Mouse (Mus musculus) frontal cortex, postnatal 36 days (tissue): ENCODE results near the gene Gabbr1.

ENCODE experiments used
- DNase-seq, 2 experiments: peaks; one replicate each; pipeline ENCODE4 v3.0.0; 2022; ENCODE audit warnings: low spot score in 2 of 2

Gabbr1 gene

GRCm38 (mm10) chr17:37045611-37046311, at the start of gene Gabbr1:
Gene Gabbr1 (plus strand): TSS chr17:37045966.
- peak; percentile 74 to 82 for DNase-seq

- peak; percentile 73 to 84 for DNase-seq
These were observed 48.6 kb upstream of the Gabbr1 start for GRCm38 (mm10) chr17:36997033-36997735.

- no peak for DNase-seq
These were observed 47.3 kb upstream of the Gabbr1 start for GRCm38 (mm10) chr17:36998477-36998876.

- DNase-seq: no peak
These were observed 44.9 kb upstream of the Gabbr1 start, which contains the start of gene Zfp57 for GRCm38 (mm10) chr17:37000863-37001262. Gene Zfp57 (plus strand): TSS chr17:37001163.

GRCm38 (mm10) chr17:37002364-37003330, 43.1 kb upstream of the Gabbr1 start:
- peak in 1 of 2 experiments; percentile 35 for DNase-seq

GRCm38 (mm10) chr17:37003366-37003765, 42.4 kb upstream of the Gabbr1 start:
- no peak for DNase-seq

- no peak for DNase-seq
These were observed 37.6 kb upstream of the Gabbr1 start for GRCm38 (mm10) chr17:37008161-37008560.

- no peak for DNase-seq
These were observed 36.2 kb upstream of the Gabbr1 start for GRCm38 (mm10) chr17:37009460-37010042.

GRCm38 (mm10) chr17:37011719-37012118, 34.0 kb upstream of the Gabbr1 start:
- DNase-seq: no peak

- no peak for DNase-seq
These were observed 33.6 kb upstream of the Gabbr1 start for GRCm38 (mm10) chr17:37012141-37012540.

- DNase-seq: no peak
These were observed 29.4 kb upstream of the Gabbr1 start for GRCm38 (mm10) chr17:37016333-37016732.

GRCm38 (mm10) chr17:37018328-37018727, 27.4 kb upstream of the Gabbr1 start:
- DNase-seq: peak in 1 of 2 experiments; percentile 49

GRCm38 (mm10) chr17:37019242-37019641, 26.5 kb upstream of the Gabbr1 start:
- peak in 1 of 2 experiments; percentile 48 for DNase-seq

- DNase-seq: peak in 1 of 2 experiments; percentile 16
These were observed 22.9 kb upstream of the Gabbr1 start, which contains the start of gene Mog for GRCm38 (mm10) chr17:37022628-37023576. Gene Mog (minus strand): TSS chr17:37023398.

- DNase-seq: no peak
These were observed 19.3 kb upstream of the Gabbr1 start for GRCm38 (mm10) chr17:37026425-37026824.

- DNase-seq: no peak
These were observed 18.3 kb upstream of the Gabbr1 start for GRCm38 (mm10) chr17:37027486-37027885.

- no peak for DNase-seq
These were observed 17.6 kb upstream of the Gabbr1 start for GRCm38 (mm10) chr17:37028212-37028611.

GRCm38 (mm10) chr17:37028683-37029120, 17.1 kb upstream of the Gabbr1 start:
- peak; percentile 95 to 97 for DNase-seq

- no peak for DNase-seq
These were observed 16.6 kb upstream of the Gabbr1 start for GRCm38 (mm10) chr17:37029162-37029561.
